Comparison of ENCODE assay signal across 21 mouse cellular contexts in genomic region chr16:15238449-15238848, GRCm38 (mm10).
"Had no signal": no experiment of that assay in that cellular context is flagged by ENCODE, and none has a peak within 500 bp of the region (broad histone marks: within the 10 kb centered on the region; RNA-seq: fewer than 3 reads in every experiment).

No protein-coding gene starts in this region.

- H3K9me3 ChIP-seq: kidney, embryonic 15.5 days; limb, embryonic 12.5 days; liver, embryonic 13.5 days; midbrain, embryonic 13.5 days; neural tube, embryonic 13.5 days; stomach, embryonic 15.5 days had no signal

- H3K27me3 ChIP-seq: kidney, embryonic 15.5 days; limb, embryonic 12.5 days; liver, embryonic 13.5 days; megakaryocyte, embryonic 14.5 days; midbrain, embryonic 13.5 days; neural tube, embryonic 13.5 days; stomach, embryonic 15.5 days had no signal

- H3K4me2 ChIP-seq: kidney, embryonic 15.5 days; limb, embryonic 12.5 days; liver, embryonic 13.5 days; midbrain, embryonic 13.5 days; neural tube, embryonic 13.5 days; stomach, embryonic 15.5 days had no signal

- H3K36me3 ChIP-seq: kidney, embryonic 15.5 days; limb, embryonic 12.5 days; liver, embryonic 13.5 days; midbrain, embryonic 10.5 days; midbrain, embryonic 13.5 days; neural tube, embryonic 13.5 days; stomach, embryonic 15.5 days had no signal

- H3K4me3 ChIP-seq: kidney, embryonic 15.5 days; left cerebral cortex, adult 2 months; limb, embryonic 12.5 days; liver, embryonic 13.5 days; megakaryocyte, embryonic 14.5 days; midbrain, embryonic 10.5 days; midbrain, embryonic 13.5 days; myocyte; neural tube, embryonic 13.5 days; stomach, embryonic 15.5 days had no signal

- H3K4me1 ChIP-seq: kidney, embryonic 15.5 days; limb, embryonic 12.5 days; liver, embryonic 13.5 days; megakaryocyte, embryonic 14.5 days; midbrain, embryonic 10.5 days; midbrain, embryonic 13.5 days; neural tube, embryonic 13.5 days; stomach, embryonic 15.5 days had no signal

- H3K27ac ChIP-seq: kidney, embryonic 15.5 days; left cerebral cortex, adult 2 months; limb, embryonic 12.5 days; liver, embryonic 13.5 days; midbrain, embryonic 10.5 days; midbrain, embryonic 13.5 days; neural tube, embryonic 13.5 days; stomach, embryonic 15.5 days had no signal

- H3K9ac ChIP-seq: kidney, embryonic 15.5 days; limb, embryonic 12.5 days; liver, embryonic 13.5 days; midbrain, embryonic 13.5 days; neural tube, embryonic 13.5 days; stomach, embryonic 15.5 days had no signal

- DNase-seq: kidney, adult 8-10 months; kidney, postnatal 10 days; kidney, postnatal 36 days; layer of hippocampus, postnatal 36 days; liver, embryonic 13.5 days; lung, adult 2 months; retina, postnatal 1 day; right cerebral cortex, postnatal 25 days; spleen, adult 18-20 months; thymus, postnatal 25 days had no signal

- ATAC-seq: lung, postnatal 0 days; midbrain, embryonic 13.5 days; midbrain, embryonic 16.5 days had no signal
